Mouse (Mus musculus): ENCODE measurements at regions not wholly inside any gene's neighbourhood (a gene's known extent, or its start where the extent isn't known, plus 50 kb on each side); places are given as distances from the start of the nearest gene placed in this dataset.

- peak; percentile 8 for DNase-seq
Observed at GRCm38 (mm10) chr2:148292895-148293294, 102.2 kb upstream of the Sstr4 start.

GRCm38 (mm10) chr2:148300879-148301278 is 94.3 kb upstream of the Sstr4 start:
- no peak for DNase-seq

GRCm38 (mm10) chr2:148312255-148312654 is 82.9 kb upstream of the Sstr4 start:
- no peak for DNase-seq

GRCm38 (mm10) chr2:148320896-148321295 is 74.2 kb upstream of the Sstr4 start:
- no peak for DNase-seq

- DNase-seq: no peak
Observed at GRCm38 (mm10) chr2:148325362-148325761, 69.8 kb upstream of the Sstr4 start.

- no peak for DNase-seq
Observed at GRCm38 (mm10) chr2:148325854-148326387, 69.2 kb upstream of the Sstr4 start.

- no peak for DNase-seq
Observed at GRCm38 (mm10) chr2:148326414-148326813, 68.7 kb upstream of the Sstr4 start.

GRCm38 (mm10) chr2:148327552-148327951 is 67.6 kb upstream of the Sstr4 start:
- no peak for DNase-seq

GRCm38 (mm10) chr2:148330368-148330767 is 64.8 kb upstream of the Sstr4 start:
- no peak for DNase-seq

GRCm38 (mm10) chr2:148334555-148334954 is 60.6 kb upstream of the Sstr4 start:
- no peak for DNase-seq

- DNase-seq: no peak
Observed at GRCm38 (mm10) chr2:148336626-148337025, 58.5 kb upstream of the Sstr4 start.

- DNase-seq: peak; percentile 15
Observed at GRCm38 (mm10) chr2:148338308-148338768, 56.8 kb upstream of the Sstr4 start.

GRCm38 (mm10) chr2:148338894-148339293 is 56.2 kb upstream of the Sstr4 start:
- no peak for DNase-seq

- DNase-seq: no peak
Observed at GRCm38 (mm10) chr2:148344193-148344592, 51.0 kb upstream of the Sstr4 start.
